ENCODE assay signal across 7 mouse cellular contexts in genomic region chr12:31654197-31654964, GRCm38 (mm10). TPM values are rescaled to one million over a fixed set of nuclear protein-coding genes. Genes with fewer than 3 reads are reported as not detected.
A peak's percentile ranks its signal among the peaks of the same experiment; 100 is the strongest.
DNase-seq lines count a peak whose midpoint lies in the region; ATAC-seq and TF ChIP-seq lines count a peak whose summit lies in the region.

Dus4l (minus strand) TSS chr12:31654826.
Cog5 (plus strand) TSS chr12:31654869.

- no peaks in the 10 kb centered on the region for H3K27me3 ChIP-seq in embryonic facial prominence, embryonic 11.5 days (ENCODE audit: control insufficient read depth, insufficient read depth, low read length)
- H3K27me3 ChIP-seq in kidney, adult 2 months (replicated peaks; ENCODE audit: control insufficient read depth, insufficient read depth, low read length): no peaks in the 10 kb centered on the region
- H3K27me3 ChIP-seq in limb, embryonic 12.5 days: no peaks in the 10 kb centered on the region
- no peaks in the 10 kb centered on the region for H3K27me3 ChIP-seq in midbrain, embryonic 15.5 days (replicated peaks)
- no peaks in the 10 kb centered on the region for H3K27me3 ChIP-seq in spleen, adult 2 months (ENCODE audit: control insufficient read depth, insufficient read depth, low read length)

- DNase-seq in adrenal gland, postnatal 14 days: peak; percentile 97
- peak; percentile 94 for DNase-seq in embryonic facial prominence, embryonic 11.5 days (ENCODE audit: low spot score)
- DNase-seq in heart, adult 11 months: peak; percentile 99
- peak; percentile 98 for DNase-seq in kidney, adult 2 months
- DNase-seq in spleen, adult 2 months (ENCODE audit: low read depth in 1 of 2, low spot score in 2 of 2): peak; percentile 84 to 95

- H3K4me2 ChIP-seq in embryonic facial prominence, embryonic 11.5 days (ENCODE audit: low read depth, low read length): peak within 1 kb of the TSS; percentile 65
- H3K4me2 ChIP-seq in limb, embryonic 12.5 days: peak within 1 kb of the TSS; percentile 74
- peak within 1 kb of the TSS; percentile 72 for H3K4me2 ChIP-seq in midbrain, embryonic 15.5 days

- H3K9ac ChIP-seq in embryonic facial prominence, embryonic 11.5 days (replicated peaks; ENCODE audit: low read length): peak within 1 kb of the TSS; percentile 89
- H3K9ac ChIP-seq in limb, embryonic 12.5 days (replicated peaks): peak within 1 kb of the TSS; percentile 79
- H3K9ac ChIP-seq in midbrain, embryonic 15.5 days: peak within 1 kb of the TSS; percentile 83

- no peaks in the 10 kb centered on the region for H3K36me3 ChIP-seq in embryonic facial prominence, embryonic 11.5 days (replicated peaks; ENCODE audit: control insufficient read depth, insufficient read depth, low read depth, low read length)
- H3K36me3 ChIP-seq in kidney, adult 2 months (ENCODE audit: control insufficient read depth, insufficient read depth, low read length): no peaks in the 10 kb centered on the region
- no peaks in the 10 kb centered on the region for H3K36me3 ChIP-seq in limb, embryonic 12.5 days
- no peaks in the 10 kb centered on the region for H3K36me3 ChIP-seq in midbrain, embryonic 15.5 days (replicated peaks)
- H3K36me3 ChIP-seq in spleen, adult 2 months (ENCODE audit: control insufficient read depth, insufficient read depth, low read length): no peaks in the 10 kb centered on the region

- peak; percentile 95 for ATAC-seq in embryonic facial prominence, embryonic 11.5 days (replicated peaks; ENCODE audit: insufficient number of reproducible peaks, low FRiP score, low TSS enrichment, low read depth)
- peak; percentile 95 for ATAC-seq in limb, embryonic 12.5 days (ENCODE audit: insufficient number of reproducible peaks, insufficient read depth, low FRiP score, low TSS enrichment, low read depth)
- ATAC-seq in midbrain, embryonic 15.5 days (replicated peaks): peak; percentile 99

- H3K4me3 ChIP-seq in embryonic facial prominence, embryonic 11.5 days (ENCODE audit: low read depth, low read length): peak within 1 kb of the TSS; percentile 90
- peak within 1 kb of the TSS; percentile 97 for H3K4me3 ChIP-seq in kidney, adult 2 months (ENCODE audit: insufficient read depth, low read depth, low read length)
- H3K4me3 ChIP-seq in limb, embryonic 12.5 days (replicated peaks): peak within 1 kb of the TSS; percentile 83
- peak within 1 kb of the TSS; percentile 93 for H3K4me3 ChIP-seq in midbrain, embryonic 15.5 days
- peak within 1 kb of the TSS; percentile 100 for H3K4me3 ChIP-seq in spleen, adult 2 months (ENCODE audit: extremely low read depth, insufficient read depth, insufficient read length)

- no peak within 1 kb of the TSS; the same call in 1 of the 2 replicates for H3K27ac ChIP-seq in embryonic facial prominence, embryonic 11.5 days (replicated peaks; ENCODE audit: low read depth, low read length)
- H3K27ac ChIP-seq in kidney, adult 2 months (ENCODE audit: insufficient read depth, low read depth, low read length): peak within 1 kb of the TSS; percentile 83
- H3K27ac ChIP-seq in limb, embryonic 12.5 days: peak within 1 kb of the TSS; percentile 89
- H3K27ac ChIP-seq in midbrain, embryonic 15.5 days: peak within 1 kb of the TSS; percentile 84
- peak within 1 kb of the TSS; percentile 85 for H3K27ac ChIP-seq in spleen, adult 2 months (ENCODE audit: insufficient read depth, low read length)

- H3K9me3 ChIP-seq in embryonic facial prominence, embryonic 11.5 days (replicated peaks; ENCODE audit: control insufficient read depth, low read length): no peaks in the 10 kb centered on the region
- H3K9me3 ChIP-seq in limb, embryonic 12.5 days: no peaks in the 10 kb centered on the region
- H3K9me3 ChIP-seq in midbrain, embryonic 15.5 days: no peaks in the 10 kb centered on the region

- no peak for TF ChIP-seq CTCF in kidney, adult 2 months (conservative IDR thresholded peaks at IDR 0.05; ENCODE audit: insufficient read depth, insufficient read length, low read depth, low read length)
- no peak for TF ChIP-seq CTCF in spleen, adult 2 months (IDR thresholded peaks at IDR 0.05; ENCODE audit: extremely low read depth, insufficient read depth, insufficient read length, insufficient replicate concordance)

- H3K4me1 ChIP-seq in embryonic facial prominence, embryonic 11.5 days (ENCODE audit: control insufficient read depth, insufficient read depth, low read length): no peaks in the 10 kb centered on the region
- H3K4me1 ChIP-seq in kidney, adult 2 months (ENCODE audit: control insufficient read depth, insufficient read depth, low read length): no peaks in the 10 kb centered on the region; the same call in 1 of the 2 replicates
- peaks cover 15% of the 10 kb centered on the region; the same call in 1 of the 2 replicates for H3K4me1 ChIP-seq in limb, embryonic 12.5 days (replicated peaks)
- peaks cover 6% of the 10 kb centered on the region for H3K4me1 ChIP-seq in midbrain, embryonic 15.5 days
- no peaks in the 10 kb centered on the region for H3K4me1 ChIP-seq in spleen, adult 2 months (ENCODE audit: control insufficient read depth, insufficient read depth, insufficient read length)

- TF ChIP-seq POLR2A in kidney, adult 2 months (IDR thresholded peaks at IDR 0.05; ENCODE audit: low read depth, low read length): peak; percentile 48
- TF ChIP-seq POLR2A in spleen, adult 2 months (IDR thresholded peaks at IDR 0.05; ENCODE audit: low read depth, low read length): peak; percentile 52

- WGBS in embryonic facial prominence, embryonic 11.5 days: under 1% methylated on average over 45 of the region's 47 CpGs
- under 1% methylated on average over 47 of the region's 47 CpGs for WGBS in kidney, adult 2 months
- WGBS in limb, embryonic 12.5 days: under 1% methylated on average over 47 of the region's 47 CpGs
- WGBS in midbrain, embryonic 15.5 days: under 1% methylated on average over 47 of the region's 47 CpGs
- under 1% methylated on average over 47 of the region's 47 CpGs for WGBS in spleen, adult 2 months

RNA-seq across cellular contexts. Expression of gene Dus4l, which starts in this region (rescaled TPM):
- total RNA-seq in adrenal gland, postnatal 14 days (2021): 5.5 and 8.0 TPM in 2 replicates
- 9.0 and 10.3 TPM in 2 replicates for polyA plus RNA-seq in embryonic facial prominence, embryonic 11.5 days (2014; fragmentation: Nextera tagmentation; extraction: Ambion mirVana)
- 3.3 and 3.4 TPM in 2 replicates for polyA plus RNA-seq in kidney, adult 2 months (2012; rRNA removed)
- 11.0 and 11.5 TPM in 2 replicates for polyA plus RNA-seq in limb, embryonic 12.5 days (2016; fragmentation: Nextera tagmentation; extraction: Ambion mirVana)
- 6.2 and 7.2 TPM in 2 replicates for polyA plus RNA-seq in midbrain, embryonic 15.5 days (2015; fragmentation: Nextera tagmentation; extraction: Ambion mirVana)
- 1.3 and 2.0 TPM in 2 replicates for polyA plus RNA-seq in spleen, adult 2 months (2012; rRNA removed)

RNA-seq across cellular contexts. Expression of gene Cog5, which starts in this region (rescaled TPM):
- 35.3 and 35.8 TPM in 2 replicates for total RNA-seq in adrenal gland, postnatal 14 days (2021)
- polyA plus RNA-seq in embryonic facial prominence, embryonic 11.5 days (2014; fragmentation: Nextera tagmentation; extraction: Ambion mirVana): 36.8 and 39.6 TPM in 2 replicates
- 16.7 and 17.7 TPM in 2 replicates for polyA plus RNA-seq in kidney, adult 2 months (2012; rRNA removed)
- polyA plus RNA-seq in limb, embryonic 12.5 days (2016; fragmentation: Nextera tagmentation; extraction: Ambion mirVana): 36.0 and 38.5 TPM in 2 replicates
- polyA plus RNA-seq in midbrain, embryonic 15.5 days (2015; fragmentation: Nextera tagmentation; extraction: Ambion mirVana): 26.1 and 28.4 TPM in 2 replicates
- 10.8 and 11.7 TPM in 2 replicates for polyA plus RNA-seq in spleen, adult 2 months (2012; rRNA removed)
